Mouse (Mus musculus) bone marrow macrophage, adult 2 months (primary cell): ENCODE results near the gene Slc50a1.

Experiments used
- CTCF ChIP-seq: IDR thresholded peaks from 2 replicates; pipeline ENCODE4 v1.5.1; 2012; ENCODE audit warnings: low read depth, mild to moderate bottlenecking, low read length, moderate library complexity
- POLR2A ChIP-seq: IDR thresholded peaks from 2 replicates; pipeline ENCODE4 v1.6.1; 2012; ENCODE audit warnings: mild to moderate bottlenecking, low read depth, low read length, borderline replicate concordance

DNA sequence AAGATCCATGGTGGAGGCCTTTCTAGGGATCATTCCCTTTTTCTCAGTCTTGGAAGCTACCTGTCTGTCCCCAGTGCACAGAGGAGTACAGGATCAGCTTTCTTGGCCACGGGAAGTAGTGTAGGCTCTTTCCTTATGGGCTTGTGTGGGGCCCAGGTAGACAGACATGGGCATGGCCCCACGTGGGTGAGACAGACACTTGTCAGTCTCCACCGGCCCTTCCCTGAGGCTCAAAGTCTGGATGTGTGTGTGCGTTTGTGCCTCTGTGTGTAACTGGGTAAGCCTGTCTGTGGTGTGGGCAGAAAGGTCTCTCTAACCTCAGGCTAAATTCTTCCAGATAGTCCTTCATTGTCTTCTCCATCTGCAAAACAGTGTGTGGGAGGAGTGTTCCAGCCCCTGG lies 34.7 kb upstream of the Slc50a1 start:
- no peak for TF ChIP-seq CTCF
- no peak for TF ChIP-seq POLR2A
